Mouse (Mus musculus) liver, adult 2 months (tissue): Measurements from ENCODE around the gene Hk3.

Source experiments
- CTCF ChIP-seq: fragments of 200-500 bp; IDR thresholded peaks from 2 replicates; pipeline ENCODE4 v1.5.1; 2011; ENCODE audit warnings: low read depth, low read length, control low read depth
- POLR2A ChIP-seq: fragments of 200-500 bp; IDR thresholded peaks from 2 replicates; pipeline ENCODE4 v1.6.1; 2011; ENCODE audit warnings: low read length, control low read depth; ENCODE audit not compliant: insufficient read depth; ENCODE audit errors: extremely low read depth

- TF ChIP-seq CTCF (no peak), POLR2A (no peak)
These were observed 26.6 kb downstream of the Hk3 start for GRCm38 (mm10) chr13:54994576-54994975.
